18 mouse cellular contexts compared by ENCODE assay signal in the genomic region with DNA sequence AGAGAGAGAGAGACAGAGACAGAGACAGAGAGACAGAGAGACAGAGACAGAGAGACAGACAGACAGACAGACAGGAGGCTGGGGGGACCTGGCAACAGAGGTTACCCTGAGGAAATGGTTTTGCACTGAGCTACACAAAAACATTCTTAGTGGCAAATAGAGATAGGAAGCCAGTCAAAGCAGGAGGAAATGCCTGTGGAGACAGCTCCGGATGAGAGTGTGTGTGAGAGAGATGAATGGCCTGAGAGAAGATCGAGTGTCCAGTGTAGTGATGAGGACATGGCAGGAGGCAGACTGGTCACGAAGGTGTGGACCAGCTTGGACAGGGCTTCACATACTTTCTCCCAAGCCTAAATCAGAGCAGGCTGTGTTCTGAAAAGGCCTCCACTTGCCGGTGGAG. TPM values are rescaled to one million over a fixed set of nuclear protein-coding genes. Genes with fewer than 3 reads are reported as not detected.
DNase-seq lines count a peak whose midpoint lies in the region; ATAC-seq lines count a peak whose summit lies in the region.
"Had no signal": no experiment of that assay in that cellular context is flagged by ENCODE, and none has a peak within 500 bp of the region (broad histone marks: within the 10 kb centered on the region; RNA-seq: fewer than 3 reads in every experiment).

No protein-coding gene starts in this region.

- H3K4me1 ChIP-seq in heart, embryonic 12.5 days (replicated peaks): peaks cover 75% of the 10 kb centered on the region
- H3K4me1 ChIP-seq in kidney, embryonic 16.5 days (ENCODE audit: insufficient read depth, low read length): peaks cover 17% of the 10 kb centered on the region
- peaks cover 21% of the 10 kb centered on the region for H3K4me1 ChIP-seq in midbrain, embryonic 11.5 days (ENCODE audit: control insufficient read depth, insufficient read depth, low read length)
- peaks cover 11% of the 10 kb centered on the region; the same call in 1 of the 2 replicates for H3K4me1 ChIP-seq in midbrain, embryonic 14.5 days (ENCODE audit: control insufficient read depth, insufficient read depth, low read length)

- H3K27ac ChIP-seq in heart, embryonic 12.5 days (ENCODE audit: poor library complexity, severe bottlenecking): 0 out of 2 replicates have a peak overlapping the region, but pooled peaks have one; percentile 33
- H3K27ac ChIP-seq in kidney, embryonic 16.5 days (ENCODE audit: low read length): no peak overlapping the region
- H3K27ac ChIP-seq in midbrain, embryonic 11.5 days (ENCODE audit: low read depth, low read length): no peak overlapping the region
- H3K27ac ChIP-seq in midbrain, embryonic 14.5 days (replicated peaks; ENCODE audit: low read depth, low read length): no peak overlapping the region
- H3K27ac ChIP-seq: embryonic facial prominence, embryonic 12.5 days; hindbrain, embryonic 12.5 days; limb, embryonic 12.5 days; lung, embryonic 15.5 days; midbrain, embryonic 13.5 days had no signal

- no peaks in the 10 kb centered on the region for H3K36me3 ChIP-seq in heart, embryonic 12.5 days
- no peaks in the 10 kb centered on the region for H3K36me3 ChIP-seq in kidney, embryonic 16.5 days (ENCODE audit: insufficient read depth, low read length)
- H3K36me3 ChIP-seq in midbrain, embryonic 11.5 days (ENCODE audit: control insufficient read depth, insufficient read depth, low read length): no peaks in the 10 kb centered on the region
- H3K36me3 ChIP-seq in midbrain, embryonic 14.5 days (ENCODE audit: control insufficient read depth, insufficient read depth, low read length): no peaks in the 10 kb centered on the region
- H3K36me3 ChIP-seq: embryonic facial prominence, embryonic 12.5 days; hindbrain, embryonic 12.5 days; limb, embryonic 12.5 days; lung, embryonic 15.5 days; midbrain, embryonic 13.5 days had no signal

- H3K27me3 ChIP-seq in heart, embryonic 12.5 days (replicated peaks): no peaks in the 10 kb centered on the region
- no peaks in the 10 kb centered on the region for H3K27me3 ChIP-seq in kidney, embryonic 16.5 days (ENCODE audit: insufficient read depth, low read length)
- no peaks in the 10 kb centered on the region for H3K27me3 ChIP-seq in midbrain, embryonic 11.5 days (ENCODE audit: control insufficient read depth, insufficient read depth, low read length)
- H3K27me3 ChIP-seq in midbrain, embryonic 14.5 days (ENCODE audit: control insufficient read depth, insufficient read depth, low read length): no peaks in the 10 kb centered on the region
- H3K27me3 ChIP-seq: embryonic facial prominence, embryonic 12.5 days; hindbrain, embryonic 12.5 days; limb, embryonic 12.5 days; lung, embryonic 15.5 days; midbrain, embryonic 13.5 days had no signal

- no peak overlapping the region for H3K9ac ChIP-seq in heart, embryonic 12.5 days
- no peak overlapping the region for H3K9ac ChIP-seq in kidney, embryonic 16.5 days (replicated peaks; ENCODE audit: low read length)
- no peak overlapping the region for H3K9ac ChIP-seq in midbrain, embryonic 11.5 days (ENCODE audit: low read length)
- no peak overlapping the region for H3K9ac ChIP-seq in midbrain, embryonic 14.5 days (replicated peaks; ENCODE audit: low read length)
- H3K9ac ChIP-seq: embryonic facial prominence, embryonic 12.5 days; hindbrain, embryonic 12.5 days; limb, embryonic 12.5 days; lung, embryonic 15.5 days; midbrain, embryonic 13.5 days had no signal

- no peaks in the 10 kb centered on the region for H3K9me3 ChIP-seq in heart, embryonic 12.5 days (replicated peaks)
- H3K9me3 ChIP-seq in kidney, embryonic 16.5 days (ENCODE audit: low read length): no peaks in the 10 kb centered on the region
- H3K9me3 ChIP-seq in midbrain, embryonic 11.5 days (ENCODE audit: control insufficient read depth, low read length): no peaks in the 10 kb centered on the region
- H3K9me3 ChIP-seq in midbrain, embryonic 14.5 days (ENCODE audit: control insufficient read depth, low read length): no peaks in the 10 kb centered on the region
- H3K9me3 ChIP-seq: embryonic facial prominence, embryonic 12.5 days; hindbrain, embryonic 12.5 days; limb, embryonic 12.5 days; lung, embryonic 15.5 days; midbrain, embryonic 13.5 days had no signal

- peak; percentile 27; the same call in 1 of the 2 replicates for ATAC-seq in heart, embryonic 12.5 days (ENCODE audit: insufficient number of reproducible peaks, low FRiP score)
- peak; percentile 28; the same call in 1 of the 2 replicates for ATAC-seq in kidney, embryonic 16.5 days (ENCODE audit: low FRiP score, low TSS enrichment)
- no peak for ATAC-seq in midbrain, embryonic 11.5 days (ENCODE audit: low FRiP score)
- ATAC-seq in midbrain, embryonic 14.5 days (ENCODE audit: low FRiP score, low TSS enrichment): no peak
- ATAC-seq: midbrain, embryonic 13.5 days had no signal

- H3K4me3 ChIP-seq in heart, embryonic 12.5 days: no peak overlapping the region
- H3K4me3 ChIP-seq in kidney, embryonic 16.5 days (ENCODE audit: low read length): no peak overlapping the region
- no peak overlapping the region for H3K4me3 ChIP-seq in midbrain, embryonic 11.5 days (ENCODE audit: low read depth, low read length)
- no peak overlapping the region for H3K4me3 ChIP-seq in midbrain, embryonic 14.5 days (replicated peaks; ENCODE audit: low read depth, low read length)
- H3K4me3 ChIP-seq: embryonic facial prominence, embryonic 12.5 days; hindbrain, embryonic 12.5 days; limb, embryonic 12.5 days; lung, embryonic 15.5 days; midbrain, embryonic 13.5 days had no signal

- no peak for DNase-seq in heart, postnatal 10 days
- DNase-seq in kidney, adult 18-20 months: no peak
- DNase-seq in midbrain, embryonic 11.5 days (ENCODE audit: low spot score, missing footprints): peak; percentile 68
- no peak for DNase-seq in midbrain, embryonic 14.5 days
- peak; percentile 55 for DNase-seq in naive thymus-derived CD4-positive, alpha-beta T cell, adult 2 months (ENCODE audit: low read depth)
- DNase-seq in ovary, postnatal 14 days (ENCODE audit: low spot score): no peak
- DNase-seq: adrenal gland, adult 8-10 months; cerebellum, adult 11-12 months; cerebellum, postnatal 36 days; gastrocnemius, postnatal 10 days; kidney, adult 8-10 months had no signal

- no peak overlapping the region for H3K4me2 ChIP-seq in heart, embryonic 12.5 days
- H3K4me2 ChIP-seq in kidney, embryonic 16.5 days (replicated peaks; ENCODE audit: low read depth, low read length): no peak overlapping the region
- H3K4me2 ChIP-seq in midbrain, embryonic 11.5 days: no peak overlapping the region
- H3K4me2 ChIP-seq in midbrain, embryonic 14.5 days (ENCODE audit: low read length): no peak overlapping the region
- H3K4me2 ChIP-seq: embryonic facial prominence, embryonic 12.5 days; hindbrain, embryonic 12.5 days; limb, embryonic 12.5 days; lung, embryonic 15.5 days; midbrain, embryonic 13.5 days had no signal

- intact Hi-C loops in heart, postnatal 10 days (cut with DNase I): no loop called here

- 46% methylated on average over 4 of the region's 4 CpGs for WGBS in heart, embryonic 12.5 days
- WGBS in kidney, embryonic 16.5 days: 61% methylated on average over 4 of the region's 4 CpGs
- 69% methylated on average over 4 of the region's 4 CpGs for WGBS in midbrain, embryonic 11.5 days
- 77% methylated on average over 4 of the region's 4 CpGs for WGBS in midbrain, embryonic 14.5 days

RNA-seq across cellular contexts. Expression of a gene that starts 20.2 kb away (rescaled TPM):
- polyA plus RNA-seq in heart, embryonic 12.5 days (2016; fragmentation: Nextera tagmentation; extraction: Ambion mirVana): 16.5 and 16.7 TPM in 2 replicates
- total RNA-seq in heart, postnatal 10 days (2021): 10 to 100 TPM; 18.6 to 21.3 TPM
- 22.5 and 25.0 TPM in 2 replicates for polyA plus RNA-seq in kidney, embryonic 16.5 days (2015; fragmentation: Nextera tagmentation; extraction: Ambion mirVana)
- 16.5 and 17.7 TPM in 2 replicates for polyA plus RNA-seq in midbrain, embryonic 11.5 days (2014; fragmentation: Nextera tagmentation; extraction: Ambion mirVana)
- polyA plus RNA-seq in midbrain, embryonic 14.5 days (2014; fragmentation: Nextera tagmentation; extraction: Ambion mirVana): 6.6 and 9.0 TPM in 2 replicates

Comparison
In these comparisons a context has a peak if more than half of its experiments do, and no peak if none do; other contexts are left out.
1. DNase-seq: peak in midbrain, embryonic 11.5 days (single experiment) and naive thymus-derived CD4-positive, alpha-beta T cell, adult 2 months (single experiment); none in heart, postnatal 10 days (0 of 2), kidney, adult 18-20 months (single experiment), midbrain, embryonic 14.5 days (single experiment) and ovary, postnatal 14 days (single experiment).
2. ATAC-seq: peak in heart, embryonic 12.5 days (single experiment) and kidney, embryonic 16.5 days (single experiment); none in midbrain, embryonic 11.5 days (single experiment) and midbrain, embryonic 14.5 days (single experiment).